ENCODE assay signal across 10 mouse cellular contexts in the genomic region with DNA sequence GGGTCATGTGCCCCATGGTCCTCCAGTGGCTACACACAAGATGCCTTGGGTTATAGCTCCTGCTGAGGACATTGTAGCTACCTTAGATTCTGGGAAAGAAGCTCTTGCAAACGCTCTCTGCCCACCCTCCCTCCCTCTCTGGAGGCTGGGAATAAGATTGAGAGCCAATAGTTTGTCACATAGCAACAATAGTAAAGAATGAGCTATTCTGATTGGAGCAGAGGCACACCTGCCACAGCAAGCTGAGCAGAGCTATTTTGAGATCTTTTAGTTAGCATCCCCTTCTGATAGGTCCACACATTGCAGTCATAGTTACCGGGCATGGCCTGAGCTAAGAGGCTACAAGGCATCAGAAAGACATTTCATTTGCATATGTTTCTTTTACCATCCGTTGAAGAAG. TPM values are rescaled to one million over a fixed set of nuclear protein-coding genes. Genes with fewer than 3 reads are reported as not detected.
DNase-seq lines count a peak whose midpoint lies in the region; ATAC-seq and TF ChIP-seq lines count a peak whose summit lies in the region.
"Had no signal": no experiment of that assay in that cellular context is flagged by ENCODE, and none has a peak within 500 bp of the region (broad histone marks: within the 10 kb centered on the region; RNA-seq: fewer than 3 reads in every experiment).

No protein-coding gene starts in this region.

- peak; percentile 17; the same call in 1 of the 2 replicates for ATAC-seq in kidney, postnatal 0 days (replicated peaks; ENCODE audit: low FRiP score, low read depth)

- H3K4me1 ChIP-seq in kidney, postnatal 0 days (replicated peaks; ENCODE audit: insufficient read depth, low read length) = no peaks in the 10 kb centered on the region
- H3K4me1 ChIP-seq in ES-Bruce4 (ENCODE audit: control insufficient read depth, insufficient read depth, low read length) = no peaks in the 10 kb centered on the region
- no peaks in the 10 kb centered on the region for H3K4me1 ChIP-seq in kidney, adult 2 months (ENCODE audit: control insufficient read depth, insufficient read depth, low read length)

- no peak for DNase-seq in kidney, postnatal 0 days (ENCODE audit: low spot score)
- no peak for DNase-seq in kidney, adult 11 months
- peak; percentile 92 for DNase-seq in A20 (ENCODE audit: low read depth, low spot score)
- peak; percentile 8 to 29 for DNase-seq in layer of hippocampus, adult 8-10 months (ENCODE audit: low spot score in 2 of 2)
- DNase-seq in embryo, embryonic 9.5 days (ENCODE audit: extremely low spot score) = no peak
- DNase-seq in heart, postnatal 10 days = no peak
- DNase-seq in kidney, adult 2 months = no peak
- DNase-seq: embryo, embryonic 11 days; heart, postnatal 4 days had no signal

- no peak for TF ChIP-seq POLR2A in ES-Bruce4 (IDR thresholded peaks at IDR 0.05; ENCODE audit: insufficient read depth, low read length)
- no peak for TF ChIP-seq POLR2A in kidney, adult 2 months (IDR thresholded peaks at IDR 0.05; ENCODE audit: low read depth, low read length)

- H3K9me3 ChIP-seq in kidney, postnatal 0 days (replicated peaks; ENCODE audit: low read length) = no peaks in the 10 kb centered on the region
- H3K9me3 ChIP-seq in ES-Bruce4 (replicated peaks; ENCODE audit: control insufficient read depth, insufficient read depth, low read length, poor library complexity, severe bottlenecking) = no peaks in the 10 kb centered on the region

- H3K4me3 ChIP-seq in kidney, postnatal 0 days (replicated peaks; ENCODE audit: low read depth, low read length) = no peak overlapping the region
- H3K4me3 ChIP-seq in ES-Bruce4 (ENCODE audit: low read depth, low read length) = no peak overlapping the region
- H3K4me3 ChIP-seq in kidney, adult 2 months (ENCODE audit: insufficient read depth, low read depth, low read length) = no peak overlapping the region

- intact Hi-C loops in heart, postnatal 10 days (cut with DNase I) = no loop called here

- WGBS in kidney, postnatal 0 days = 16% methylated on average over 3 of the region's 3 CpGs
- WGBS in kidney, adult 2 months = 15% methylated on average over 3 of the region's 3 CpGs

- no peak for TF ChIP-seq EP300 in ES-Bruce4 (IDR thresholded peaks at IDR 0.05; ENCODE audit: insufficient read depth, low read depth, low read length)

- TF ChIP-seq CTCF in kidney, postnatal 0 days (IDR thresholded peaks at IDR 0.05; ENCODE audit: low read depth) = no peak
- TF ChIP-seq CTCF in ES-Bruce4 (IDR thresholded peaks at IDR 0.05; ENCODE audit: low read depth, low read length) = no peak
- no peak for TF ChIP-seq CTCF in kidney, adult 2 months (conservative IDR thresholded peaks at IDR 0.05; ENCODE audit: insufficient read depth, insufficient read length, low read depth, low read length)

- no peaks in the 10 kb centered on the region for H3K36me3 ChIP-seq in kidney, postnatal 0 days (ENCODE audit: insufficient read depth, low read length)
- no peaks in the 10 kb centered on the region for H3K36me3 ChIP-seq in ES-Bruce4 (ENCODE audit: control insufficient read depth, insufficient read depth, low read length, poor library complexity, severe bottlenecking)
- no peaks in the 10 kb centered on the region for H3K36me3 ChIP-seq in kidney, adult 2 months (ENCODE audit: control insufficient read depth, insufficient read depth, low read length)

- no peak overlapping the region for H3K9ac ChIP-seq in kidney, postnatal 0 days (ENCODE audit: low read depth, low read length)
- H3K9ac ChIP-seq in ES-Bruce4 (ENCODE audit: low read depth, poor library complexity, severe bottlenecking) = no peak overlapping the region

- H3K27me3 ChIP-seq in kidney, postnatal 0 days (ENCODE audit: insufficient read depth, low read length) = no peaks in the 10 kb centered on the region
- no peaks in the 10 kb centered on the region for H3K27me3 ChIP-seq in ES-Bruce4 (ENCODE audit: control insufficient read depth, insufficient read depth, low read length, poor library complexity, severe bottlenecking)
- H3K27me3 ChIP-seq in kidney, adult 2 months (replicated peaks; ENCODE audit: control insufficient read depth, insufficient read depth, low read length) = no peaks in the 10 kb centered on the region

- H3K4me2 ChIP-seq in kidney, postnatal 0 days (ENCODE audit: low read length) = no peak overlapping the region

- no peak overlapping the region for H3K27ac ChIP-seq in kidney, postnatal 0 days
- 0 out of 2 replicates have a peak overlapping the region, but pooled peaks have one; percentile 36 for H3K27ac ChIP-seq in ES-Bruce4 (ENCODE audit: insufficient read depth, low read length)
- no peak overlapping the region for H3K27ac ChIP-seq in kidney, adult 2 months (ENCODE audit: insufficient read depth, low read depth, low read length)

RNA-seq across cellular contexts. Expression of a gene that starts 8.2 kb away (rescaled TPM):
- 9.4 and 11.2 TPM in 2 replicates for polyA plus RNA-seq in kidney, postnatal 0 days (2015; fragmentation: Nextera tagmentation; extraction: Ambion mirVana)
- 122 and 133 TPM in 2 replicates for polyA plus RNA-seq in ES-Bruce4 (2011; ENCODE audit: insufficient read depth, insufficient read length, low read depth, missing spikeins)
- 10 to 100 TPM; 64.5 to 80.0 (median 74.6) TPM for total RNA-seq in layer of hippocampus, adult 8-10 months (2022)
- 10 to 100 TPM; 50.1 to 55.0 TPM for total RNA-seq in heart, postnatal 10 days (2021)
- 20.3 and 24.4 TPM in 2 replicates for polyA plus RNA-seq in kidney, adult 2 months (2012; rRNA removed)

Comparison
In these comparisons a context has a peak if more than half of its experiments do, and no peak if none do; other contexts are left out.
1. DNase-seq: peak in A20 (single experiment) and layer of hippocampus, adult 8-10 months (2 of 2); none in kidney, postnatal 0 days (single experiment), kidney, adult 11 months (single experiment), embryo, embryonic 9.5 days (single experiment), heart, postnatal 10 days (0 of 2) and kidney, adult 2 months (single experiment).